Comparison of ENCODE assay signal across 9 mouse cellular contexts in genomic region chr3:122074334-122074733, GRCm38 (mm10). TPM values are rescaled to one million over a fixed set of nuclear protein-coding genes. Genes with fewer than 3 reads are reported as not detected.
DNase-seq lines count a peak whose midpoint lies in the region; ATAC-seq lines count a peak whose summit lies in the region.
"Had no signal": no experiment of that assay in that cellular context is flagged by ENCODE, and none has a peak within 500 bp of the region (broad histone marks: within the 10 kb centered on the region; RNA-seq: fewer than 3 reads in every experiment).

No protein-coding gene starts in this region.

- peak overlapping the region; percentile 90 for H3K27ac ChIP-seq in lung, embryonic 15.5 days
- peak overlapping the region; percentile 75 for H3K27ac ChIP-seq in hindbrain, embryonic 15.5 days (replicated peaks)
- H3K27ac ChIP-seq in stomach, embryonic 16.5 days (ENCODE audit: low read length): peak overlapping the region; percentile 84

- peak; percentile 70 for ATAC-seq in lung, embryonic 15.5 days (ENCODE audit: borderline replicate concordance, extremely low read depth, low FRiP score, low TSS enrichment)
- peak; percentile 52; the same call in 1 of the 2 replicates for ATAC-seq in hindbrain, embryonic 15.5 days (ENCODE audit: low FRiP score, low read depth)
- no peak for ATAC-seq in stomach, embryonic 16.5 days (ENCODE audit: insufficient read depth, low FRiP score)
- no peak for ATAC-seq in inflammation-experienced regulatory T-cells, adult 6 months
- ATAC-seq: Patski had no signal

- WGBS in lung, embryonic 15.5 days: 14% methylated on average over 10 of the region's 10 CpGs
- 17% methylated on average over 10 of the region's 10 CpGs for WGBS in hindbrain, embryonic 15.5 days
- WGBS in stomach, embryonic 16.5 days: 18% methylated on average over 10 of the region's 10 CpGs

- H3K4me3 ChIP-seq in lung, embryonic 15.5 days: no peak overlapping the region
- H3K4me3 ChIP-seq in hindbrain, embryonic 15.5 days: no peak overlapping the region
- H3K4me3 ChIP-seq in stomach, embryonic 16.5 days (replicated peaks; ENCODE audit: low read length): no peak overlapping the region

- H3K9me3 ChIP-seq in lung, embryonic 15.5 days: no peaks in the 10 kb centered on the region
- H3K9me3 ChIP-seq in hindbrain, embryonic 15.5 days: no peaks in the 10 kb centered on the region
- H3K9me3 ChIP-seq in stomach, embryonic 16.5 days (replicated peaks; ENCODE audit: control insufficient read depth, low read length): no peaks in the 10 kb centered on the region

- intact Hi-C loops in left cerebral cortex, postnatal 25 days (cut with DNase I): no loop called here

- no peak for DNase-seq in lung, postnatal 25 days (ENCODE audit: low spot score)
- peak; percentile 43 for DNase-seq in liver
- no peak for DNase-seq in ovary, postnatal 14 days (ENCODE audit: low spot score)
- DNase-seq in left cerebral cortex, postnatal 25 days (ENCODE audit: low spot score in 2 of 2): no peak

- H3K4me2 ChIP-seq in lung, embryonic 15.5 days: peak overlapping the region; percentile 17
- 0 out of 2 replicates have a peak overlapping the region, but pooled peaks have one; percentile 1 for H3K4me2 ChIP-seq in hindbrain, embryonic 15.5 days
- peak overlapping the region; percentile 25; the same call in 1 of the 2 replicates for H3K4me2 ChIP-seq in stomach, embryonic 16.5 days (ENCODE audit: low read depth, low read length)

- H3K4me1 ChIP-seq in lung, embryonic 15.5 days: peaks cover 32% of the 10 kb centered on the region
- peaks cover 19% of the 10 kb centered on the region for H3K4me1 ChIP-seq in hindbrain, embryonic 15.5 days (replicated peaks)
- peaks cover 28% of the 10 kb centered on the region for H3K4me1 ChIP-seq in stomach, embryonic 16.5 days (ENCODE audit: control insufficient read depth, insufficient read depth, low read length)

- H3K27me3 ChIP-seq in lung, embryonic 15.5 days: no peaks in the 10 kb centered on the region
- H3K27me3 ChIP-seq in hindbrain, embryonic 15.5 days: 0 out of 2 replicates have a peak, but pooled peaks cover 6% of the 10 kb centered on the region
- no peaks in the 10 kb centered on the region for H3K27me3 ChIP-seq in stomach, embryonic 16.5 days (ENCODE audit: control insufficient read depth, insufficient read depth, low read length)
- H3K27me3 ChIP-seq: Patski had no signal

- no peak overlapping the region for H3K9ac ChIP-seq in lung, embryonic 15.5 days
- H3K9ac ChIP-seq in hindbrain, embryonic 15.5 days: no peak overlapping the region
- peak overlapping the region; percentile 51; the same call in 1 of the 2 replicates for H3K9ac ChIP-seq in stomach, embryonic 16.5 days (ENCODE audit: low read length)

- H3K36me3 ChIP-seq in lung, embryonic 15.5 days: no peaks in the 10 kb centered on the region
- H3K36me3 ChIP-seq in hindbrain, embryonic 15.5 days: no peaks in the 10 kb centered on the region
- no peaks in the 10 kb centered on the region for H3K36me3 ChIP-seq in stomach, embryonic 16.5 days (ENCODE audit: control insufficient read depth, insufficient read depth, low read length)

RNA-seq across cellular contexts. Expression of gene Abca4, which starts 30.1 kb away (rescaled TPM):
- polyA plus RNA-seq in lung, embryonic 15.5 days (2015; fragmentation: Nextera tagmentation; extraction: Ambion mirVana): 1.3 and 1.5 TPM in 2 replicates
- polyA plus RNA-seq in hindbrain, embryonic 15.5 days (2015; fragmentation: Nextera tagmentation; extraction: Ambion mirVana): 2.5 and 3.3 TPM in 2 replicates
- 0.84 and 0.87 TPM in 2 replicates for polyA plus RNA-seq in stomach, embryonic 16.5 days (2015; fragmentation: Nextera tagmentation; extraction: Ambion mirVana)
- 1 to 10 TPM; 2.8 to 3.4 TPM for total RNA-seq in left cerebral cortex, postnatal 25 days (2021)
- polyA plus RNA-seq in inflammation-experienced regulatory T-cells, adult 6 months (2017; shearing (Covaris generic)): not detected

Comparison
In these comparisons a context has a peak if more than half of its experiments do, and no peak if none do; other contexts are left out.
1. ATAC-seq: peak in lung, embryonic 15.5 days (single experiment) and hindbrain, embryonic 15.5 days (single experiment); none in stomach, embryonic 16.5 days (single experiment) and inflammation-experienced regulatory T-cells, adult 6 months (single experiment).
2. Peak in every context shown above with its lines, with median percentiles within 50 percentile points of each other: H3K27ac ChIP-seq and H3K4me2 ChIP-seq.